Mouse (Mus musculus) adrenal gland, postnatal 14 days (tissue): ENCODE measurements around the gene Dmbx1. TPM values are rescaled to one million over a fixed set of nuclear protein-coding genes. Genes with fewer than 3 reads are reported as not detected.

ENCODE experiments used
- DNase-seq: peaks from one replicate; pipeline ENCODE4 v3.0.0; 2021; ENCODE audit warnings: mixed read lengths
- total RNA-seq: library from RNA; stranded (reverse); gene quantifications from 2 replicates; pipeline ENCODE4 v1.2.3, GENCODE M21; 2021

Dmbx1 gene
- total RNA-seq, 1 experiment from 2014 or later: not detected

DNA sequence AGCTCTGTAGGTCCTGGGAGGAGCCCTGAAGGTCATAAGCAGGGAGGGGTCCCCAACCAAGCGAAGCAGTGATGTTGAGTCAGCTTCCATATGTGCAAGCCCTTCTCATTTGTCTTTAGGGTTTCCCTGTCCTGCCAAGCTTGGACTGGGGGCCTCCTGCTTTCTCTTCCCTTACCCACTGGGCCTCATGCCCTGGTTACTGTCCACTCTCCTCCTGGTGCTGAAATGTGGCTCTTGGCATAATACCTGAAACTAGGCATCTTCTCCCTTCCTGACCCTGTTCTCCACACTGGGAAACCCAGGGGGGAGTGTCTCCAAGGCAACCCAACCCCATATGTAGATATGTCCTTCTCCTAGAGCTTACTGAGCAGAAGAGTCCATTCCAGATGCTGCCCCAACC, 52.9 kb downstream of the Dmbx1 start:
- DNase-seq: peak; percentile 36

GRCm38 (mm10) chr4:115885846-115886245, 53.9 kb downstream of the Dmbx1 start:
- no peak for DNase-seq

DNA sequence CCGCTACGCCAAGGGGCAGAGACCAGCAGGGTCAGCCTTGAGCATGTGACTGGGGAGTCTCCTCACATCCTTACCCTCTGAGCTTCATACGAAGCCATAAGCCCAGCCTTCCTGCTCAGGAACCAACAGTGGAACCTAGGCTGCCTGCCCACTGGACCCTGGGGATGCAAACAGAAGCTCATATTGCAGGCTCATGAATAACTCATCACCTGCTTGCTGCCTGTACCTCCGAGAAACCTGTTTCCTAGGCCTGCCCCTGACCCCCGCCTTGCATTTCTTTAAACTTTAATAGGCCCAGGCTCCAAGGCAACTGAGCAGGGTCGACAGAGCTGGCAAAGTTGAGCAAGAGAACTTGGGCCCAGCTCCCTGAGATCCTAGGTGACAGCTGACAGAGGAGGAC, 55.7 kb downstream of the Dmbx1 start, which contains the start of gene Kncn:
Gene Kncn, plus strand, starts transcription at position 379 of the 400 bp plus-strand sequence.
- no peak for DNase-seq

GRCm38 (mm10) chr4:115882195-115882594, 57.5 kb downstream of the Dmbx1 start:
- no peak for DNase-seq

DNA sequence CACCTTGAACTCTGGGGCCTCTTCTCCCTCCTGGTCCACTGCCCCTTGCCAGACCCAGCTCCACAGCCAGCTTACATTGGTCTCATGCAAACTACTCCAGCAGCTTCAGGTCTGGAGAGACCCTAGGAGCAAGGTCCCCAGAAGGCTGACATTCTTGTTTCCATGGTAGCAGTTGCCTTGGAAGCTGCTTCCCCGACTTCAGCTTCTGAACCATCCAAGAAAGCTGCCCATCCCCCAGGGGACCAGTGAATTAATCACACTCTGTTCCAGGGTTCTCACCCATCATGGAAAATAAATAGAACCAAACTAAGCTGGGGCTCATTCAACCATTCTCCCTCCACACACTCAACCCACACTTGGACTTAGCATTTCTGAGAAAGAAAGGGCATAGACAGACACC, 58.5 kb downstream of the Dmbx1 start:
- DNase-seq: no peak

DNA sequence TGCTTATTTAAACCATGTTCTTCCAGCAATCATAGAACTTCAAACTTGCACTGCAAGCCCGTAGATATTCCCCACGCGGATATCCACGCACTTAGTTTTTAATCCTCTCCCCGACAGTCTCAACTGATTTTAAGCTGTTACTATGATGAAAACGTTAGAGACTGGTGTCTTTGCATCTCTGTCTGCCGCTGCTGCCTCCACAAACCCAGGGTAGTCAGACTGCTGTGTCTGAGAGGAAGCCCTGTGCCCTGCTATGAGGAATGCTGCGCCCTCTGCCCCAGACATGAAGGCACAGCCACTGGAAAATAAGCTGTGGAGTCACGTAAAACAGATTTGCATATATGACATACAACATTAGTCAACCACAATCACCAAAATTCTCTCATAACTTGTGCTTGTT, 60.9 kb downstream of the Dmbx1 start:
- DNase-seq: no peak

GRCm38 (mm10) chr4:115878216-115878678, 61.5 kb downstream of the Dmbx1 start:
- DNase-seq: no peak

DNA sequence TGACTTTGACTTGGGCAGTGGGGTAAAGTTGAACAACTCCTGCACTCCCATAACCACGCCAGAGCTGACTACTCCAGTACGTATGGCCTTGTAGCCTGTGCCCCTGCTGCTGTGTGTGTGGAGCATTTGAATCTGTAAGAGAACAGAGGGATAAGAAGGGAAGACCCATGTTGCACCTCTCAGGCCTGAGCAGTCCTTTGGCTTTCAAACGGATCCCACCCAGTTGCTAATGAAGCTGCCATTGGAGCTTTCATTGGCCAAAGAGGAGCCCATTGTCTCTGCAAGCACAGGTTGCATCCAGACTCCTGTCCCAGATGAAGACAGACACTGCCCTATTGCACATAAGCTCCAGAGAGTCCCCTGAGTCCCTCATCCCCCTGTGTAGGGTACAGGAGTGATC, 66.5 kb downstream of the Dmbx1 start:
- DNase-seq: no peak

GRCm38 (mm10) chr4:115869512-115870210, 70.1 kb downstream of the Dmbx1 start:
- DNase-seq: no peak

Other genes starting within 250 kb of the Dmbx1 start
- gene Efcab14, start 202.2 kb downstream of the Dmbx1 start, total RNA-seq: 57.2 and 60.1 TPM in 2 replicates
- gene Tex38, start 158.9 kb downstream of the Dmbx1 start, total RNA-seq: 1.2 and 2.3 TPM in 2 replicates
- gene Atpaf1, start 155.1 kb downstream of the Dmbx1 start, total RNA-seq: 42.6 and 46.2 TPM in 2 replicates
- gene Mob3c, start 111.8 kb downstream of the Dmbx1 start, total RNA-seq: 10.2 and 12.4 TPM in 2 replicates
- 29.3 and 42.4 TPM in 2 replicates for gene Mknk1, start 100.7 kb downstream of the Dmbx1 start, total RNA-seq
- gene Kncn, start 55.5 kb downstream of the Dmbx1 start, total RNA-seq: not detected in 2 replicates
- not detected in 2 replicates for gene 6430628N08Rik, start 49.3 kb downstream of the Dmbx1 start, total RNA-seq
- 5.6 and 9.9 TPM in 2 replicates for gene Faah, start 78.0 kb upstream of the Dmbx1 start, total RNA-seq
- 23.8 and 25.3 TPM in 2 replicates for gene Nsun4, start 114.0 kb upstream of the Dmbx1 start, total RNA-seq
- 944 and 957 TPM in 2 replicates for gene Uqcrh, start 135.1 kb upstream of the Dmbx1 start, total RNA-seq
- 61.8 and 67.4 TPM in 2 replicates for gene Lrrc41, start 135.3 kb upstream of the Dmbx1 start, total RNA-seq
- 4.5 and 5.2 TPM in 2 replicates for gene Rad54l, start 183.8 kb upstream of the Dmbx1 start, total RNA-seq
- 65.8 and 75.2 TPM in 2 replicates for gene Pomgnt1, start 183.9 kb upstream of the Dmbx1 start, total RNA-seq
- 12.4 and 18.1 TPM in 2 replicates for gene Lurap1, start 211.4 kb upstream of the Dmbx1 start, total RNA-seq
- not detected in 2 replicates for gene Tspan1, start 227.7 kb upstream of the Dmbx1 start, total RNA-seq
- gene 1700042G07Rik, start 233.4 kb upstream of the Dmbx1 start, total RNA-seq: not detected in 2 replicates
- not detected in 2 replicates for gene Gm49337, start 233.5 kb upstream of the Dmbx1 start, total RNA-seq